Mouse (Mus musculus): Measurements from ENCODE around the gene Myo1g. TPM values are rescaled to one million over a fixed set of nuclear protein-coding genes. Genes with fewer than 3 reads are reported as not detected.

Myo1g gene
- polyA plus RNA-seq, 1 experiment from 2014 or later: 0.06 TPM

GRCm38 (mm10) chr11:6477350-6477749, 43.4 kb downstream of the Myo1g start:
- no peaks in the 10 kb centered on the region for H3K27me3 ChIP-seq
- ATAC-seq (no peak), DNase-seq (ENCODE audit: low read depth, low spot score) (no peak)
- ChIA-PET POLR2A (interaction anchor here (0.7 kb wide), 1 partner anchor 93 kb away, joined by 4 read pairs; no protein-coding TSS in a partner anchor), CTCF (interaction anchor here (0.8 to 1.4 kb wide), 2 partner anchors 11 to 72 kb away, joined by 3 to 7 read pairs; no protein-coding TSS in a partner anchor)
- in situ Hi-C loops (cut with MboI; ENCODE audit: low pct_unique_long_range_greater_than_20kb): no loop called here
- TF ChIP-seq CTCF (IDR thresholded peaks at IDR 0.05): no peak

DNA sequence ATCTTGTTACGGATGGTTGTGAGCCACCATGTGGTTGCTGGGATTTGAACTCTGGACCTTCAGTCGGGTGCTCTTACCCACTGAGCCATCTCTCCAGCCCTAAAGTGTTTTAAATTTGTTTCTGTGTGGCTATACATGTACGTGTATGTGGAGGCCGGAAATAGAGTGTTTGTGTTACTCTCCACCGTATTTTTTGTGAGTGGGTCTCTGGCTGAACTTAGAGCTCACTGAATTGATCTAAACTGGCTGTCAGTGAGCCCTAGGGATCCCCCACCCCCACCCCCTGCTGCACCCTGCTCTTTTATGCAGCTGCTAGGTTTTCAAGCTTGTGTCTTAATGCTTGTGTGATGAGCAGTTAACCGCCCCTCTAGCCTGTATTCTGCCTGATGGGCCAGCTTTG, 43.9 kb downstream of the Myo1g start:
- TF ChIP-seq CTCF (IDR thresholded peaks at IDR 0.05): no peak
- ChIA-PET POLR2A (interaction anchor here (0.7 kb wide), 1 partner anchor 94 kb away, joined by 4 read pairs; no protein-coding TSS in a partner anchor), CTCF (interaction anchor here (0.8 to 1.4 kb wide), 2 partner anchors 11 to 72 kb away, joined by 3 to 7 read pairs; no protein-coding TSS in a partner anchor)
- ATAC-seq (no peak), DNase-seq (ENCODE audit: low read depth, low spot score) (no peak)
- in situ Hi-C loops (cut with MboI; ENCODE audit: low pct_unique_long_range_greater_than_20kb): no loop called here
- no peaks in the 10 kb centered on the region for H3K27me3 ChIP-seq

GRCm38 (mm10) chr11:6475867-6476484, 44.8 kb downstream of the Myo1g start, which contains the start of gene Purb:
Purb (minus strand) TSS chr11:6475917.
- ChIA-PET POLR2A (no interaction called here), CTCF (interaction anchor here (2.1 to 4.0 kb wide), 2 partner anchors 11 to 40 kb away, joined by 5 to 17 read pairs; no protein-coding TSS in a partner anchor)
- DNase-seq (ENCODE audit: low read depth, low spot score): no peak
- TF ChIP-seq CTCF (IDR thresholded peaks at IDR 0.05): no peak
- H3K27me3 ChIP-seq: no peaks in the 10 kb centered on the region
- in situ Hi-C loops (cut with MboI; ENCODE audit: low pct_unique_long_range_greater_than_20kb): no loop called here
- ATAC-seq: peak; percentile 80

GRCm38 (mm10) chr11:6474874-6475731, 45.7 kb downstream of the Myo1g start:
- peak; percentile 24 for ATAC-seq
- H3K27me3 ChIP-seq: no peaks in the 10 kb centered on the region
- in situ Hi-C loops (cut with MboI; ENCODE audit: low pct_unique_long_range_greater_than_20kb): loop anchor here (25.0 kb wide), 1 partner anchor 287 kb away; no protein-coding TSS in a partner anchor
- TF ChIP-seq CTCF (IDR thresholded peaks at IDR 0.05): no peak
- DNase-seq (ENCODE audit: low read depth, low spot score): no peak
- ChIA-PET CTCF (interaction anchor here (1.0 to 4.0 kb wide), 3 partner anchors 10 to 39 kb away, joined by 3 to 17 read pairs (median 5); no protein-coding TSS in a partner anchor), POLR2A (interaction anchor here (0.7 to 3.7 kb wide), 5 partner anchors 12 to 260 kb away, joined by 3 to 15 read pairs (median 6); no protein-coding TSS in a partner anchor)

DNA sequence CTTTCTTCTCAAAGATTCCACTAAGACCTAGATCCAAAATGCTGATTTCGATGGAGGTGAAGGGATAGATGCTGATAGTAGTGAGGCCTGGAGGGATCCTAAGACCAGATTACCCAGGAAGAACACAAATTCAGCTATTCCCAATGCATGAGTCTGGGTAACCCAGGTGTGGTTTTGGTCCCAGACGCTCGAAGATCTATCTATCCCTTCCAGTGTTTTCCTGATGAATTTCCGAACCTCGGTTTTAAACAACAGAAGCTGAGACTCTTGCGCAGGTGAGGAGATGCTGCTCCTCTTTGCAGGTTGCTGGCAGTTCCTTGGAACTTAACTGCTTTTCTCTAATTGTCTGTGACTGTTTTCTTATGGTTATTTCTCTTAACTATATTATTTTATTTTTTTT, 46.4 kb downstream of the Myo1g start:
- no peaks in the 10 kb centered on the region for H3K27me3 ChIP-seq
- in situ Hi-C loops (cut with MboI; ENCODE audit: low pct_unique_long_range_greater_than_20kb): loop anchor here (25.0 kb wide), 1 partner anchor 288 kb away; no protein-coding TSS in a partner anchor
- no peak for DNase-seq (ENCODE audit: low read depth, low spot score)
- POLR2A ChIA-PET: interaction anchor here (0.9 to 3.7 kb wide), 4 partner anchors 11 to 31 kb away, joined by 3 to 15 read pairs (median 8); no protein-coding TSS in a partner anchor
- CTCF ChIA-PET: interaction anchor here (1.0 to 4.0 kb wide), 3 partner anchors 9 to 38 kb away, joined by 3 to 17 read pairs (median 5); no protein-coding TSS in a partner anchor
- no peak for ATAC-seq
- no peak for TF ChIP-seq CTCF (IDR thresholded peaks at IDR 0.05)

DNA sequence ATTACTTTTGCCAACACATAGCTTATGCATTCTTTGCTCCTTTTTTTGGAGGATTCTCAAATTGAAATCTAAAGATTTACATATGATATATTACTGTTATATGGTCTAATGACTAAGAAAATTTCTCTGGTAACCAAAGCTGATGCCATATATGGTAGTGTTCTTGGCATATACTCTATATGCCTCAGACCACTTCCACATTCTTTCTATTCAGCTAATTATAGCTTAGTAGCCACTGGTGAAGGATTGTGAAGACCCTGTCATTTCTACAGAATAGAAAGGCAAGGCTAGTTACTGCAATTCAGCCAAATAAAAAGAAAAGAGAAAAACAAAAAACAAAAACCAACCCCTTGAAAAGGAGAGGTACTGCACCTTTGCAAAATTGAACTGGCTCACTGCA, 48.7 kb downstream of the Myo1g start:
- ATAC-seq: no peak

GRCm38 (mm10) chr11:6471493-6471892, 49.3 kb downstream of the Myo1g start:
- ATAC-seq (no peak), DNase-seq (ENCODE audit: low read depth, low spot score) (no peak)
- ChIA-PET POLR2A (interaction anchor here (0.8 to 1.0 kb wide), 2 partner anchors 10 to 145 kb away, joined by 3 read pairs; no protein-coding TSS in a partner anchor), CTCF (interaction anchor here (0.8 to 1.5 kb wide), 5 partner anchors 14 to 97 kb away, joined by 3 to 6 read pairs (median 4); no protein-coding TSS in a partner anchor)
- H3K27me3 ChIP-seq: no peaks in the 10 kb centered on the region
- in situ Hi-C loops (cut with MboI; ENCODE audit: low pct_unique_long_range_greater_than_20kb): loop anchor here (25.0 kb wide), 1 partner anchor 291 kb away; no protein-coding TSS in a partner anchor
- no peak for TF ChIP-seq CTCF (IDR thresholded peaks at IDR 0.05)

More for the DNA sequence above, 48.7 kb downstream of the Myo1g start:
- ChIA-PET CTCF (interaction anchor here (0.8 to 1.5 kb wide), 6 partner anchors 13 to 97 kb away, joined by 3 to 6 read pairs (median 4); no protein-coding TSS in a partner anchor), POLR2A (interaction anchor here (0.8 to 3.7 kb wide), 3 partner anchors 10 to 144 kb away, joined by 3 to 15 read pairs (median 3); no protein-coding TSS in a partner anchor)
- DNase-seq (ENCODE audit: low read depth, low spot score): no peak
- H3K27me3 ChIP-seq: no peaks in the 10 kb centered on the region
- in situ Hi-C loops (cut with MboI; ENCODE audit: low pct_unique_long_range_greater_than_20kb): loop anchor here (25.0 kb wide), 1 partner anchor 290 kb away; no protein-coding TSS in a partner anchor
- no peak for TF ChIP-seq CTCF (IDR thresholded peaks at IDR 0.05)

DNA sequence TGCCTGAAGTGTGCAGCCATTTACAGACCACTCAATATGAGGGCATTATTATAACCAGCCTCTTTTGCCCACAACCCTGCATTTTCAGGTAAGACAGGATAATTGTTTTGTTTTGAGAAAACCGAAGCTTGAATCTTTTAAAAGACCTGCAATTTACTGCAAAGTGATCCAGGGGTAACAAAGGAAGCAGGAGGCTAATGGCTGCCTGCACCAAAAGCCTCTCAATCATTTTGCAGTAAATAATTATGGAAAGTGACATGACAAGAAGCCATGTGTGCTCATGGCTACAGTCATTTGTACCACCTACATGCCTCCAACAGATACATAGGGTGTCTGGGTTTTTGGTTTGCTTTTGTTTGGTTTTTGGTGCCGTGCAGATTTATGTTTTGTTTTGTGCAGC, 49.7 kb downstream of the Myo1g start:
- in situ Hi-C loops (cut with MboI; ENCODE audit: low pct_unique_long_range_greater_than_20kb): loop anchor here (25.0 kb wide), 1 partner anchor 291 kb away; no protein-coding TSS in a partner anchor
- no peak for TF ChIP-seq CTCF (IDR thresholded peaks at IDR 0.05)
- DNase-seq (ENCODE audit: low read depth, low spot score) (no peak), ATAC-seq (no peak)
- POLR2A ChIA-PET: no interaction called here
- CTCF ChIA-PET: interaction anchor here (0.8 to 1.4 kb wide), 4 partner anchors 14 to 98 kb away, joined by 3 to 4 read pairs (median 4); no protein-coding TSS in a partner anchor
- no peaks in the 10 kb centered on the region for H3K27me3 ChIP-seq

GRCm38 (mm10) chr11:6468541-6468940, 52.2 kb downstream of the Myo1g start:
- in situ Hi-C loops (cut with MboI; ENCODE audit: low pct_unique_long_range_greater_than_20kb): loop anchor here (25.0 kb wide), 1 partner anchor 294 kb away; no protein-coding TSS in a partner anchor
- ATAC-seq (no peak), DNase-seq (ENCODE audit: low read depth, low spot score) (no peak)
- POLR2A ChIA-PET: no interaction called here
- no peak for TF ChIP-seq CTCF (IDR thresholded peaks at IDR 0.05)
- CTCF ChIA-PET: interaction anchor here (0.9 to 1.5 kb wide), 2 partner anchors 16 to 21 kb away, joined by 3 read pairs; no protein-coding TSS in a partner anchor
- H3K27me3 ChIP-seq: no peaks in the 10 kb centered on the region
